Mouse (Mus musculus): Measurements from ENCODE around the gene Nckipsd. TPM values are rescaled to one million over a fixed set of nuclear protein-coding genes. Genes with fewer than 3 reads are reported as not detected.

Nckipsd gene
- polyA plus RNA-seq, 1 experiment, result 3.9 TPM

DNA sequence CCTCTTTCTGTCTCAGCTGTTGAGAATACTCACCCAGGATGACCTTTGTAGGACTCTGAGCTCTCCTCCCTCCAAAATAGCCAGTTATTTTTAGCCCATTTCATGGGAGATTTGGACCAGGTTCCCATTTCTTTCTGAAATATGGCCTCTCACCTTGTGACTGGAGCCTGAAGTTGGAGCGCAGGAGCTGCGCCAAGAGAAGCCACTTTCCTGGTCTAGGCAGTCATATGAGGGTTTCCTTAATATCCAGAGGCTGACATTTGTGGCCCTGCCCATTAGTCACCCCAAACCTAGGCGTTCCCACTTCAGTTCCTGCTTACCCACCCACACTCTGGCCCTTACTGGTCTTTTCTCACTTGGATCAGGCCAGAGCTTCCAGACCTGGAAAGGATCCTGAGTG, 44.8 kb downstream of the Nckipsd start, which contains the start of gene Slc26a6:
Gene Slc26a6 (plus strand): TSS at position 308 of the 400 bp plus-strand sequence.
- Histone ChIP-seq H3K4me3 (ENCODE audit: insufficient read depth, low read depth, low read length) (peak within 1 kb of the TSS; percentile 72), H3K27ac (replicated peaks; ENCODE audit: low read depth, low read length) (peak within 1 kb of the TSS; percentile 98), H3K4me1 (ENCODE audit: control insufficient read depth, insufficient read depth, insufficient read length, low read length) (peaks cover 18% of the 10 kb centered on the region)

- peak overlapping the region; percentile 72 for H3K4me3 ChIP-seq (ENCODE audit: insufficient read depth, low read depth, low read length)
- peaks cover 13% of the 10 kb centered on the region for H3K4me1 ChIP-seq (ENCODE audit: control insufficient read depth, insufficient read depth, insufficient read length, low read length)
- peak overlapping the region; percentile 98 for H3K27ac ChIP-seq (replicated peaks; ENCODE audit: low read depth, low read length)
Observed at GRCm38 (mm10) chr9:108853635-108854240, 45.6 kb downstream of the Nckipsd start.

DNA sequence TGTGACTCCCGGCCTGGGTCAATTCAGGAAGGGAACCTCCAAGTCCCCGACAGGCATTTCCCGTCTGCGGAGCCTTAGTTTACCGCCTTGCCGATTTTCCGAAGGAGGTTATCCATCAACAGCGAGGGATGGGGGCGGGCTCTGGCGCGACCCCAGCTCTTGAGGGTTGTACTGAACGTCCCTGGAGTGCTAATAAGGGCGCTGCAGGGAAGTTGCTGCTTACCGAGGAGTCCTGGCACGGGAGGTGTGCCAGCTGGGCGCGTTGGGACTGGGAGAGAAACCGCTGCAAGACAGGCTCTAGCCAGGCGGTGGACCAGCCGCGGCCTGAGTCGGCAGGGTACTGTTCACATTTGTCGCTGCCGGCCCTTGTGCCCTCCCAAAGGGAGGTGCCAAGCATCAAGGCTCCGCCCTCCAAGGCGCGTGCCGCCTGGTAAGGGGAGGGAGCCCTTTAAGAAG, 46.1 kb downstream of the Nckipsd start:
- peak overlapping the region; percentile 72 for H3K4me3 ChIP-seq (ENCODE audit: insufficient read depth, low read depth, low read length)

GRCm38 (mm10) chr9:108855335-108855734, 47.2 kb downstream of the Nckipsd start:
- no peak overlapping the region for H3K27ac ChIP-seq (replicated peaks; ENCODE audit: low read depth, low read length)
- peaks cover 7% of the 10 kb centered on the region for H3K4me1 ChIP-seq (ENCODE audit: control insufficient read depth, insufficient read depth, insufficient read length, low read length)
- no peak overlapping the region for H3K4me3 ChIP-seq (ENCODE audit: insufficient read depth, low read depth, low read length)

More for the DNA sequence above, 46.1 kb downstream of the Nckipsd start:
- Histone ChIP-seq H3K4me1 (ENCODE audit: control insufficient read depth, insufficient read depth, insufficient read length, low read length) (peaks cover 10% of the 10 kb centered on the region), H3K27ac (replicated peaks; ENCODE audit: low read depth, low read length) (peak overlapping the region; percentile 71)

- H3K4me3 ChIP-seq (ENCODE audit: insufficient read depth, low read depth, low read length), result no peak overlapping the region
- H3K27ac ChIP-seq (replicated peaks; ENCODE audit: low read depth, low read length), result no peak overlapping the region
Observed at GRCm38 (mm10) chr9:108858792-108859527, 50.8 kb downstream of the Nckipsd start.

More at GRCm38 (mm10) chr9:108858792-108859527, 50.8 kb downstream of the Nckipsd start:
- H3K4me1 ChIP-seq (ENCODE audit: control insufficient read depth, insufficient read depth, insufficient read length, low read length), result no peaks in the 10 kb centered on the region; the same call in 1 of the 2 replicates

Other genes starting within 250 kb of the Nckipsd start
- gene Impdh2, start 248.1 kb upstream of the Nckipsd start, polyA plus RNA-seq (2012; ENCODE audit: insufficient read depth, insufficient read length, missing spikeins), result 18.9 and 21.5 TPM in 2 replicates
- gene Ndufaf3, start 240.9 kb upstream of the Nckipsd start, polyA plus RNA-seq (2012; ENCODE audit: insufficient read depth, insufficient read length, missing spikeins), result 91.2 and 111 TPM in 2 replicates
- gene Dalrd3, start 238.5 kb upstream of the Nckipsd start, polyA plus RNA-seq (2012; ENCODE audit: insufficient read depth, insufficient read length, missing spikeins), result 57.1 and 58.3 TPM in 2 replicates
- 14.6 TPM in 2 replicates for gene Wdr6, start 229.6 kb upstream of the Nckipsd start, polyA plus RNA-seq (2012; ENCODE audit: insufficient read depth, insufficient read length, missing spikeins)
- 0.83 and 1.3 TPM in 2 replicates for gene P4htm, start 210.7 kb upstream of the Nckipsd start, polyA plus RNA-seq (2012; ENCODE audit: insufficient read depth, insufficient read length, missing spikeins)
- 22.4 and 29.8 TPM in 2 replicates for gene Arih2, start 159.0 kb upstream of the Nckipsd start, polyA plus RNA-seq (2012; ENCODE audit: insufficient read depth, insufficient read length, missing spikeins)
- gene Slc25a20, start 146.3 kb upstream of the Nckipsd start, polyA plus RNA-seq (2012; ENCODE audit: insufficient read depth, insufficient read length, missing spikeins), result 545 and 591 TPM in 2 replicates
- gene Prkar2a, start 119.1 kb upstream of the Nckipsd start, polyA plus RNA-seq (2012; ENCODE audit: insufficient read depth, insufficient read length, missing spikeins), result 12.4 and 20.8 TPM in 2 replicates
- gene Ip6k2, start 24.6 kb upstream of the Nckipsd start, polyA plus RNA-seq (2012; ENCODE audit: insufficient read depth, insufficient read length, missing spikeins), result 14.0 and 16.2 TPM in 2 replicates
- gene Celsr3, start 18.0 kb downstream of the Nckipsd start, polyA plus RNA-seq (2012; ENCODE audit: insufficient read depth, insufficient read length, missing spikeins), result not detected in 2 replicates
- 4.4 and 7.5 TPM in 2 replicates for gene Slc26a6, start 44.9 kb downstream of the Nckipsd start, polyA plus RNA-seq (2012; ENCODE audit: insufficient read depth, insufficient read length, missing spikeins)
- not detected in 2 replicates for gene Tmem89, start 106.3 kb downstream of the Nckipsd start, polyA plus RNA-seq (2012; ENCODE audit: insufficient read depth, insufficient read length, missing spikeins)
- 1,481 and 1,573 TPM in 2 replicates for gene Uqcrc1, start 128.3 kb downstream of the Nckipsd start, polyA plus RNA-seq (2012; ENCODE audit: insufficient read depth, insufficient read length, missing spikeins)
- gene Col7a1, start 145.2 kb downstream of the Nckipsd start, polyA plus RNA-seq (2012; ENCODE audit: insufficient read depth, insufficient read length, missing spikeins), result 0.21 and 1.1 TPM in 2 replicates
- not detected in 2 replicates for gene Ucn2, start 177.6 kb downstream of the Nckipsd start, polyA plus RNA-seq (2012; ENCODE audit: insufficient read depth, insufficient read length, missing spikeins)
- gene Pfkfb4, start 183.4 kb downstream of the Nckipsd start, polyA plus RNA-seq (2012; ENCODE audit: insufficient read depth, insufficient read length, missing spikeins), result 3.4 and 3.8 TPM in 2 replicates
- gene Shisa5, start 230.2 kb downstream of the Nckipsd start, polyA plus RNA-seq (2012; ENCODE audit: insufficient read depth, insufficient read length, missing spikeins), result 30.4 and 48.6 TPM in 2 replicates

Measured in brown adipose tissue, adult 24 weeks (tissue).